Mouse (Mus musculus) hindbrain, embryonic 15.5 days (tissue): ENCODE measurements at regions not wholly inside any gene's neighbourhood (a gene's known extent, or its start where the extent isn't known, plus 50 kb on each side); places are given as distances from the start of the nearest gene placed in this dataset.

Experiments used
- ATAC-seq: fragments of 200-750 bp; cut with Nextera tagmentation; 2 replicates; pipeline ENCODE4 v1.8.0; 2017; ENCODE audit warnings: low read depth, moderate number of reproducible peaks, moderate TSS enrichment; ENCODE audit not compliant: low FRiP score
- H3K27ac ChIP-seq: fragments of 300-500 bp; sonication (generic); replicated peaks from 2 replicates; pipeline ENCODE4 v1.5.1; 2015; ENCODE audit warnings: mild to moderate bottlenecking, inconsistent platforms
- H3K27me3 ChIP-seq: fragments of 300-500 bp; sonication (generic); 2 replicates; pipeline ENCODE4 v1.6.1; 2015; ENCODE audit warnings: control low read depth, inconsistent platforms
- H3K36me3 ChIP-seq: fragments of 300-500 bp; sonication (generic); 2 replicates; pipeline ENCODE4 v1.6.1; 2015; ENCODE audit warnings: control low read depth, inconsistent platforms
- H3K4me1 ChIP-seq: fragments of 300-500 bp; sonication (generic); replicated peaks from 2 replicates; pipeline ENCODE4 v1.6.1; 2015; ENCODE audit warnings: control low read depth, inconsistent platforms
- H3K4me2 ChIP-seq: fragments of 300-500 bp; sonication (generic); 2 replicates; pipeline ENCODE4 v1.6.1; 2015; ENCODE audit warnings: moderate library complexity, mild to moderate bottlenecking, inconsistent platforms
- H3K4me3 ChIP-seq: fragments of 300-500 bp; sonication (generic); 2 replicates; pipeline ENCODE4 v1.5.1; 2015; ENCODE audit warnings: mild to moderate bottlenecking, inconsistent platforms
- H3K9ac ChIP-seq: fragments of 300-500 bp; sonication (generic); 2 replicates; pipeline ENCODE4 v1.6.1; 2015; ENCODE audit warnings: inconsistent platforms
- H3K9me3 ChIP-seq: fragments of 300-500 bp; sonication (generic); 2 replicates; pipeline ENCODE4 v1.6.1; 2016; ENCODE audit warnings: control low read depth, inconsistent platforms
- WGBS: fragments of 180-500 bp; shearing (Covaris S2); methylation state at CpG from one replicate; pipeline ENCODE4 v1.1.7; 2015; 5-methylcytosine and 5-hydroxymethylcytosine counted together

GRCm38 (mm10) chr6:50891205-50891526, 236.9 kb upstream of the Npvf start:
- WGBS: 37% methylated on average over 3 of the region's 3 CpGs
- Histone ChIP-seq H3K9ac (no peak overlapping the region), H3K27ac (peak overlapping the region; percentile 84), H3K4me3 (no peak overlapping the region), H3K36me3 (no peaks in the 10 kb centered on the region), H3K27me3 (no peaks in the 10 kb centered on the region), H3K9me3 (no peaks in the 10 kb centered on the region), H3K4me1 (peaks cover 27% of the 10 kb centered on the region), H3K4me2 (peak overlapping the region; percentile 40; the same call in 1 of the 2 replicates)
- no peak for ATAC-seq

DNA sequence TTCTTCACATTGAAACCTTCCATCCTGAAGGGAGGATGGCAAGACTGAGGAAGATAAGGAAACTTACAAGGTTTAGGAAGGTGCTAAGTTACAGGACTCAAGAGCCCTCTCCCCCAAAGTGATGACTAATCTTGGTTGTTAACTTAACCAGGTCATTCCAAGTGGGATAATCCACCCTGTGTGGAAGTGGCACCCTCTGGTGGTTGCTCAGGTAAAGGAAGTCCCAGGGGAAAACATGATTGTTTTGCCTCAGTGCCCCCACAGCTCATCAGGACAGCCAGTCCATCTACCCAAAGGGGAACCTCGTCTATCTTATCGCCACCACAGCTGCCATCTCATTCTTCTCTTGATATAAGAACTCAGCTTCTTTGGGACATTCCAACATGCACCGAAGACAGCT, 244.6 kb upstream of the Npvf start:
- no peak for ATAC-seq
- no peaks in the 10 kb centered on the region for H3K4me1 ChIP-seq
- no peaks in the 10 kb centered on the region for H3K27me3 ChIP-seq
- H3K4me2 ChIP-seq: no peak overlapping the region
- no peaks in the 10 kb centered on the region for H3K36me3 ChIP-seq
- H3K9ac ChIP-seq: no peak overlapping the region
- WGBS: 86% methylated on average over 3 of the region's 3 CpGs
- H3K27ac ChIP-seq: no peak overlapping the region
- H3K4me3 ChIP-seq: no peak overlapping the region
- no peaks in the 10 kb centered on the region for H3K9me3 ChIP-seq

DNA sequence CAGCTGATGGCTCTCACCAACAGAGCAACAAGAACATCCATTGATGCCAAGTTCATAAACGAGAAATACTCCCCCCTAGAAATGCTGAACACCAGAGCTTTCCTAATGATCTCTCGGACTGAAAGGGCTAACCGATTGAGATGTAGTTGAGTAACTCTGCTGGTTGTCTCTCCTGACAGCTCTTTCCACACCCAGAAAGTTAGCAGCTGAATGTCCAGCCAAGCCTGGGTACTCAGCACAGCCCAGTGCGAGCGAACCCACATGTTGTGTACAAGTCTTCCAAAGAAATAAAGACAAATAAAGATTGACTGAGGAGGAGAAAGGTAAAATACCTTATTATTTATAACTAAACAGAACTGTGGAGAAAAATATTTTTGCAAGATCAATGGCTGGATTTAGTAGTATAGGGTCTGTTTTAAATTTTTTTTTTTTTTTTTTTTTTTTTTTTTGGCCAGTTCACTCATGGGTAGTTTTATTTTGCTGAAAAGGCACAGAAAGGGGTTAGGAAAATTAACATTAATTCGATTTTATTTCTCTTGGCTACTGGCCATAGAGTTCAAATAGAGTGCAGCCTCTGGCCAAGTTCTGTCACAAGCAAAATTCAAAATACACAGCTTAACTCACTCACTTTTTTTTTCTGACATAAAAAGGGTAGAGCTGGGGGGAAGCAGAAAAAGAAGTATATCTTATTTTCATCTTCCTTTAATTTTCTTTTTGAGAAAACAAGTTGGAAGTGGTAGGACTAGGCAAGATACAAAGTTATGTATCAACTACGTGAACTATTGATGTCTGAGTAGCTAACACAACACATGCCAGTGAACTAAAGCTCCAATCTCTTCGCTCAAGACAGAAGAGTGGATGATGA, 261.2 kb upstream of the Npvf start:
- 80% methylated on average over 8 of the region's 8 CpGs for WGBS
- Histone ChIP-seq H3K27me3 (no peaks in the 10 kb centered on the region), H3K36me3 (no peaks in the 10 kb centered on the region), H3K4me3 (no peak overlapping the region), H3K4me1 (no peaks in the 10 kb centered on the region), H3K27ac (no peak overlapping the region), H3K9me3 (no peaks in the 10 kb centered on the region), H3K9ac (no peak overlapping the region), H3K4me2 (no peak overlapping the region)
- ATAC-seq: no peak

- Histone ChIP-seq H3K4me3 (no peak overlapping the region), H3K4me2 (no peak overlapping the region), H3K4me1 (no peaks in the 10 kb centered on the region), H3K9ac (no peak overlapping the region), H3K36me3 (no peaks in the 10 kb centered on the region), H3K9me3 (no peaks in the 10 kb centered on the region), H3K27me3 (no peaks in the 10 kb centered on the region), H3K27ac (no peak overlapping the region)
- WGBS: 78% methylated on average over 3 of the region's 3 CpGs
- ATAC-seq: no peak
These were observed 264.0 kb upstream of the Npvf start for GRCm38 (mm10) chr6:50918248-50918647.

GRCm38 (mm10) chr6:50922235-50922634, 268.0 kb upstream of the Npvf start:
- 91% methylated on average over 3 of the region's 3 CpGs for WGBS
- Histone ChIP-seq H3K4me3 (no peak overlapping the region), H3K27me3 (no peaks in the 10 kb centered on the region), H3K4me2 (no peak overlapping the region), H3K4me1 (peaks cover 15% of the 10 kb centered on the region), H3K9ac (no peak overlapping the region), H3K27ac (no peak overlapping the region), H3K36me3 (no peaks in the 10 kb centered on the region), H3K9me3 (0 out of 2 replicates have a peak, but pooled peaks cover 2% of the 10 kb centered on the region)
- ATAC-seq: no peak

GRCm38 (mm10) chr6:50924571-50924970, 270.3 kb upstream of the Npvf start:
- H3K9ac ChIP-seq: no peak overlapping the region
- peaks cover 15% of the 10 kb centered on the region for H3K4me1 ChIP-seq
- no peaks in the 10 kb centered on the region for H3K27me3 ChIP-seq
- H3K9me3 ChIP-seq: 0 out of 2 replicates have a peak, but pooled peaks cover 2% of the 10 kb centered on the region
- no peak overlapping the region for H3K4me2 ChIP-seq
- peak overlapping the region; percentile 18; the same call in 1 of the 2 replicates for H3K27ac ChIP-seq
- no peak for ATAC-seq
- H3K4me3 ChIP-seq: no peak overlapping the region
- H3K36me3 ChIP-seq: no peaks in the 10 kb centered on the region
- 26% methylated on average over 5 of the region's 5 CpGs for WGBS

DNA sequence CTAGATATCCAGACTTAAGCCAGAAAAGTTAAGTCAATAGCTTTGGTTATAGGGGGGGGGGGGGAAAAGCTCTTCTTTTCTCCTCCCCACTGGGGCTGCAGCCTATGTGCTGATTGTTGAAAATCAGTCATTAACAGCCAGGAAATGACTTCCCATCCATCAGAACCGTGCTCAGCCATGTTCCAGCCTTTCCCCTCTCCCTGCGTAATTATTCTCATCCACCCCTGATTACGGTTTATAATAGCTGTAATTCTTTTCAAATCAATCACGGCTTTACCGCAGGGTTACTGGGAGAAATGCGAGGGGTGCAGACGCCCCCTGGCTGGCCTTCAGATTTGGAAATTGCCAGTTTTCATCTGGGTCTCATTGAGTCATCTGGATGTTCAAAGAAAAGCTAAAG, 270.8 kb upstream of the Npvf start:
- H3K27ac ChIP-seq: peak overlapping the region; percentile 18; the same call in 1 of the 2 replicates
- H3K4me1 ChIP-seq: peaks cover 15% of the 10 kb centered on the region
- no peaks in the 10 kb centered on the region for H3K36me3 ChIP-seq
- no peaks in the 10 kb centered on the region for H3K27me3 ChIP-seq
- no peak overlapping the region for H3K9ac ChIP-seq
- H3K4me2 ChIP-seq: no peak overlapping the region
- WGBS: 13% methylated on average over 7 of the region's 7 CpGs
- no peak overlapping the region for H3K4me3 ChIP-seq
- H3K9me3 ChIP-seq: 0 out of 2 replicates have a peak, but pooled peaks cover 2% of the 10 kb centered on the region
- ATAC-seq: 0 out of 2 replicates have a peak, but pooled peaks have one; percentile 30

DNA sequence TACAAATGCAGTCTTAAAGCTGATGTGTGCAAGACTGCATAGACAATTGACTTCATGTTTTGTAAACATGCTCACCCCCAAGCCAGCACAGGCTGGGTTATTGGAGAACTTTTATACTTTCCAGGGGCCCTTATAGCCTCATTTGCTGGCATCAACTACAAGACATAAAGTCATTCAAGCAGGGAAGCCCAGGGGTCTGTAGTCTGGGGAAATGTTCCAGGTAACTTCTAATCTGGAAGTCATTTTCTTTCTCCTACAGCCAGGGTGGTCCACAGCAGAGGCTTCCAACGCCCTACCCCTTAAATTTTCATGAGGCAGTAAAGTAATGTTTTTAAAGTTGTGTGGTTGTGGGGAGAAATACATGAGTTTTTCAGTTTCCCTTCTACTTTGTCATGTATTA, 272.1 kb upstream of the Npvf start:
- no peaks in the 10 kb centered on the region for H3K27me3 ChIP-seq
- H3K4me1 ChIP-seq: peaks cover 15% of the 10 kb centered on the region
- H3K27ac ChIP-seq: no peak overlapping the region
- no peak for ATAC-seq
- 92% methylated on average over 1 of the region's 1 CpGs for WGBS
- H3K9ac ChIP-seq: no peak overlapping the region
- 0 out of 2 replicates have a peak, but pooled peaks cover 2% of the 10 kb centered on the region for H3K9me3 ChIP-seq
- H3K36me3 ChIP-seq: no peaks in the 10 kb centered on the region
- no peak overlapping the region for H3K4me3 ChIP-seq
- H3K4me2 ChIP-seq: no peak overlapping the region

DNA sequence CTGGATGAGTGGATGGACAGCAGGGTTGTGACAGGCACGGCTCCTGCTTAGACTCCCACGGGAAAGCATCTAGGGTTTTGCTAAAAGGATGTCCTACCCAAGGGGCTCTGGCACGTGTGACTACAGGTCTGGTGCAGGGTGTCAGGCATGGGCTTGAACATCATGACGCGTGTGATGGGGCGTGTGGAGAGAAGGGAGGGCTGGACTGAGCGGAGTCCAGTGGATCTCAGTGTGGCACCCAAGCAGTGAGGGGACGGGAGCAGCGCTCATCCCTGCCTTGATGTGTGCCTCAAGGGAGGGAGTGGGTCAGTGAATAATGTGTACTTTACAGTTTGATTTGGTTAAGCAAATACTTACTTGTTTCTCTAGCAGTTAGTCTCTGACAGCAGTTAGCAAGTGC, 275.3 kb upstream of the Npvf start:
- Histone ChIP-seq H3K4me2 (no peak overlapping the region), H3K9me3 (0 out of 2 replicates have a peak, but pooled peaks cover 2% of the 10 kb centered on the region), H3K4me1 (peaks cover 24% of the 10 kb centered on the region), H3K27ac (no peak overlapping the region), H3K27me3 (no peaks in the 10 kb centered on the region), H3K36me3 (no peaks in the 10 kb centered on the region), H3K9ac (no peak overlapping the region), H3K4me3 (no peak overlapping the region)
- 79% methylated on average over 9 of the region's 9 CpGs for WGBS
- ATAC-seq: no peak

- Histone ChIP-seq H3K36me3 (no peaks in the 10 kb centered on the region), H3K27ac (peak overlapping the region; percentile 68), H3K4me1 (peaks cover 27% of the 10 kb centered on the region), H3K27me3 (no peaks in the 10 kb centered on the region), H3K9me3 (no peaks in the 10 kb centered on the region), H3K4me2 (no peak overlapping the region), H3K4me3 (no peak overlapping the region), H3K9ac (no peak overlapping the region)
- WGBS: 69% methylated on average over 6 of the region's 6 CpGs
- ATAC-seq: peak; percentile 59; the same call in 1 of the 2 replicates
These were observed 279.3 kb upstream of the Npvf start for GRCm38 (mm10) chr6:50933510-50933909.

DNA sequence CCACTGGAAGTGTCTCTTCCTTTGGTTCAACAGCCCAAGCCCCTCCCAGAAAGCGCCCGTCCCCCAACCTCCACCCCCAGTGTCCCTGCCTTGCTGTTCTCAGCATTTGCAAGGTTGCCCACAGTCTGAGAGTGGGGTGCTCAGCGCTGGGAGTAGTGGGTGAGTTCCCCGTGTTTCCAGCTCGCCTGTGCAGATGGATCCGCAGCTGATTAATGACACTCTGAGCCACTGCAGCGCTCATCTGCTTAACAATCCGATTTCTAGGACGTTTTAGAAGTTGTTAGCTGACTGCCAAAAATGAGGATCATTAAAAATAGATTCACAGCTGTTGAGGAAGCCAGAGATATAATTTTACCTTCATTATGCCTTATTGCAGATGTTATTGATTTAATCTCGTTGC, 280.0 kb upstream of the Npvf start:
- WGBS: 51% methylated on average over 10 of the region's 10 CpGs
- Histone ChIP-seq H3K27me3 (no peaks in the 10 kb centered on the region), H3K4me1 (peaks cover 27% of the 10 kb centered on the region), H3K9me3 (no peaks in the 10 kb centered on the region), H3K36me3 (no peaks in the 10 kb centered on the region), H3K4me2 (no peak overlapping the region), H3K9ac (no peak overlapping the region), H3K4me3 (no peak overlapping the region), H3K27ac (peak overlapping the region; percentile 68)
- peak; percentile 44; the same call in 1 of the 2 replicates for ATAC-seq

GRCm38 (mm10) chr6:50936306-50936705, 282.1 kb upstream of the Npvf start:
- Histone ChIP-seq H3K4me1 (peaks cover 27% of the 10 kb centered on the region), H3K27me3 (no peaks in the 10 kb centered on the region), H3K9ac (no peak overlapping the region), H3K9me3 (no peaks in the 10 kb centered on the region), H3K36me3 (no peaks in the 10 kb centered on the region), H3K4me3 (no peak overlapping the region), H3K27ac (0 out of 2 replicates have a peak overlapping the region, but pooled peaks have one; percentile 34), H3K4me2 (no peak overlapping the region)
- 90% methylated on average over 8 of the region's 8 CpGs for WGBS
- no peak for ATAC-seq
